Mouse (Mus musculus): ENCODE measurements around the gene Khdc3.

- TF ChIP-seq MAFK (IDR thresholded peaks at IDR 0.05; ENCODE audit: borderline replicate concordance, low read depth, low read length) (no peak), ZKSCAN1 (IDR thresholded peaks at IDR 0.05; ENCODE audit: low read depth, low read length) (no peak), TCF12 (IDR thresholded peaks at IDR 0.05; ENCODE audit: low read depth, low read length) (no peak), GABPA (IDR thresholded peaks at IDR 0.05; ENCODE audit: low read depth, low read length) (no peak)
These were observed 20.1 kb downstream of the Khdc3 start for GRCm38 (mm10) chr9:73121735-73122134.

All from MEL (cell line).